Comparison of ENCODE assay signal across 8 mouse cellular contexts in genomic region chr5:134688086-134688717, GRCm38 (mm10). TPM values are rescaled to one million over a fixed set of nuclear protein-coding genes. Genes with fewer than 3 reads are reported as not detected.
DNase-seq lines count a peak whose midpoint lies in the region; ATAC-seq lines count a peak whose summit lies in the region.

Gene Limk1 (minus strand): TSS chr5:134688598.

- no peaks in the 10 kb centered on the region for H3K9me3 ChIP-seq in kidney, embryonic 14.5 days (ENCODE audit: control insufficient read depth, low read length)
- H3K9me3 ChIP-seq in forebrain, embryonic 11.5 days (ENCODE audit: control insufficient read depth, low read length) = no peaks in the 10 kb centered on the region
- no peaks in the 10 kb centered on the region for H3K9me3 ChIP-seq in midbrain, embryonic 16.5 days (replicated peaks; ENCODE audit: control insufficient read depth, low read length, poor library complexity, severe bottlenecking)

- H3K4me1 ChIP-seq in kidney, embryonic 14.5 days (ENCODE audit: control insufficient read depth, insufficient read depth, low read length) = peaks cover 12% of the 10 kb centered on the region; the same call in 1 of the 2 replicates
- H3K4me1 ChIP-seq in forebrain, embryonic 11.5 days (replicated peaks; ENCODE audit: control insufficient read depth, insufficient read depth, low read length) = peaks cover 2% of the 10 kb centered on the region; the same call in 1 of the 2 replicates
- peaks cover 15% of the 10 kb centered on the region for H3K4me1 ChIP-seq in midbrain, embryonic 16.5 days (ENCODE audit: control insufficient read depth, insufficient read depth, low read length)

- peak within 1 kb of the TSS; percentile 78 for H3K9ac ChIP-seq in kidney, embryonic 14.5 days (ENCODE audit: low read depth, low read length)
- peak within 1 kb of the TSS; percentile 75 for H3K9ac ChIP-seq in forebrain, embryonic 11.5 days (ENCODE audit: low read length)
- H3K9ac ChIP-seq in midbrain, embryonic 16.5 days (ENCODE audit: low read depth, low read length) = peak within 1 kb of the TSS; percentile 93

- no peaks in the 10 kb centered on the region for H3K27me3 ChIP-seq in kidney, embryonic 14.5 days (ENCODE audit: control insufficient read depth, insufficient read depth, low read length)
- H3K27me3 ChIP-seq in forebrain, embryonic 11.5 days (ENCODE audit: control insufficient read depth, insufficient read depth, low read length) = no peaks in the 10 kb centered on the region
- H3K27me3 ChIP-seq in midbrain, embryonic 16.5 days (ENCODE audit: control insufficient read depth, insufficient read depth, low read depth, low read length) = no peaks in the 10 kb centered on the region

- DNase-seq in kidney, adult 18-20 months = no peak
- DNase-seq in WW6 (ENCODE audit: low read depth, low spot score) = peak; percentile 18
- no peak for DNase-seq in forebrain, embryonic 11.5 days (ENCODE audit: low spot score)
- DNase-seq in layer of hippocampus, postnatal 14 days (ENCODE audit: low spot score in 2 of 2) = peak in 1 of 2 experiments; percentile 29
- no peak for DNase-seq in spleen, postnatal 36 days (ENCODE audit: low spot score in 2 of 2)
- DNase-seq in ovary, postnatal 10 days (ENCODE audit: low spot score) = no peak

- peak within 1 kb of the TSS; percentile 71 for H3K4me3 ChIP-seq in kidney, embryonic 14.5 days (ENCODE audit: low read length)
- peak within 1 kb of the TSS; percentile 85 for H3K4me3 ChIP-seq in forebrain, embryonic 11.5 days (ENCODE audit: low read depth, low read length)
- H3K4me3 ChIP-seq in midbrain, embryonic 16.5 days (ENCODE audit: low read depth, low read length) = peak within 1 kb of the TSS; percentile 92

- ATAC-seq in kidney, embryonic 14.5 days (ENCODE audit: low FRiP score, low TSS enrichment) = peak; percentile 24
- ATAC-seq in forebrain, embryonic 11.5 days (replicated peaks; ENCODE audit: low FRiP score) = peak; percentile 42
- peak; percentile 40 for ATAC-seq in midbrain, embryonic 16.5 days

- H3K27ac ChIP-seq in kidney, embryonic 14.5 days (ENCODE audit: low read depth, low read length) = peak within 1 kb of the TSS; percentile 24; the same call in 1 of the 2 replicates
- peak within 1 kb of the TSS; percentile 31 for H3K27ac ChIP-seq in forebrain, embryonic 11.5 days (ENCODE audit: low read depth, low read length)
- H3K27ac ChIP-seq in midbrain, embryonic 16.5 days (ENCODE audit: low read length) = peak within 1 kb of the TSS; percentile 85

- 0 out of 2 replicates have a peak, but pooled peaks cover 6% of the 10 kb centered on the region for H3K36me3 ChIP-seq in kidney, embryonic 14.5 days (ENCODE audit: control insufficient read depth, insufficient read depth, low read length)
- H3K36me3 ChIP-seq in forebrain, embryonic 11.5 days (ENCODE audit: control insufficient read depth, insufficient read depth, low read length) = no peaks in the 10 kb centered on the region
- peaks cover 14% of the 10 kb centered on the region for H3K36me3 ChIP-seq in midbrain, embryonic 16.5 days (ENCODE audit: control insufficient read depth, insufficient read depth, low read length)

- 2% methylated on average over 58 of the region's 69 CpGs for WGBS in kidney, embryonic 14.5 days
- WGBS in forebrain, embryonic 11.5 days = under 1% methylated on average over 64 of the region's 69 CpGs
- 2% methylated on average over 30 of the region's 69 CpGs for WGBS in midbrain, embryonic 16.5 days

- peak within 1 kb of the TSS; percentile 92 for H3K4me2 ChIP-seq in kidney, embryonic 14.5 days (replicated peaks; ENCODE audit: low read depth, low read length)
- peak within 1 kb of the TSS; percentile 81 for H3K4me2 ChIP-seq in forebrain, embryonic 11.5 days (ENCODE audit: low read depth, low read length, severe bottlenecking)
- H3K4me2 ChIP-seq in midbrain, embryonic 16.5 days (ENCODE audit: low read length) = peak within 1 kb of the TSS; percentile 87

RNA-seq across cellular contexts. Expression of gene Limk1, which starts in this region (rescaled TPM):
- 6.7 and 9.1 TPM in 2 replicates for polyA plus RNA-seq in kidney, embryonic 14.5 days (2014; fragmentation: Nextera tagmentation; extraction: Ambion mirVana)
- 11.2 and 11.8 TPM in 2 replicates for polyA plus RNA-seq in forebrain, embryonic 11.5 days (2014; fragmentation: Nextera tagmentation; extraction: Ambion mirVana)
- 10 to 100 TPM; 50.9 to 54.6 TPM for total RNA-seq in layer of hippocampus, postnatal 14 days (2021)
- polyA plus RNA-seq in midbrain, embryonic 16.5 days (2015; fragmentation: Nextera tagmentation; extraction: Ambion mirVana) = 17.8 and 20.1 TPM in 2 replicates

Comparison
In these comparisons a context has a peak if more than half of its experiments do, and no peak if none do; other contexts are left out.
1. H3K27ac ChIP-seq: peak in every context shown above with its lines; median percentile 85 in midbrain, embryonic 16.5 days; 31 in forebrain, embryonic 11.5 days; 24 in kidney, embryonic 14.5 days.